Mouse (Mus musculus): ENCODE results near the gene Ranbp1.

DNA sequence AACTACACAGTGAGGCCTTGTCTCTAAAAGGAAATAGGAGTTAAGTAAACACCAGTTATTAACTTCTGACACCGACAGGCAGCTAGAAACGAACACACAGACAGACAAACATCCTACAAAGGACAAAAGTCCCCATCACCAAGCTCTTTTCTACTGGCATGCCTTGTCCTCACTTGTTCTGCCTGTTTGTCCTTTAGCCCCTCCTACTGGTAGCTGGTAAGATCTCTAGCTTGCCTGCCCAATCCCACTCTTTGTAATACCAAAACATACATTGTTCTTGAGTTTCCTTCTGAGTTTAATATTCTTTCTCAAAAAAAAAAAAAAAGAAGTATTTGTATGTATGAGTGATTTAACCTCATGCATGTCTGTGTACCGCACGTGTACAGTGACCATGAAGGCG lies 19.6 kb upstream of the Ranbp1 start:
- TF ChIP-seq POLR2A (IDR thresholded peaks at IDR 0.05; ENCODE audit: borderline replicate concordance, low read depth, low read length) (no peak), CTCF (IDR thresholded peaks at IDR 0.05; ENCODE audit: low read depth, low read length) (no peak)
